Mouse (Mus musculus): ENCODE data around the gene AI837181. TPM values are rescaled to one million over a fixed set of nuclear protein-coding genes. Genes with fewer than 3 reads are reported as not detected.

The AI837181 gene
- polyA plus RNA-seq (2014; fragmentation: Nextera tagmentation; extraction: Ambion mirVana): 53.7 and 65.2 TPM in 2 replicates

DNA sequence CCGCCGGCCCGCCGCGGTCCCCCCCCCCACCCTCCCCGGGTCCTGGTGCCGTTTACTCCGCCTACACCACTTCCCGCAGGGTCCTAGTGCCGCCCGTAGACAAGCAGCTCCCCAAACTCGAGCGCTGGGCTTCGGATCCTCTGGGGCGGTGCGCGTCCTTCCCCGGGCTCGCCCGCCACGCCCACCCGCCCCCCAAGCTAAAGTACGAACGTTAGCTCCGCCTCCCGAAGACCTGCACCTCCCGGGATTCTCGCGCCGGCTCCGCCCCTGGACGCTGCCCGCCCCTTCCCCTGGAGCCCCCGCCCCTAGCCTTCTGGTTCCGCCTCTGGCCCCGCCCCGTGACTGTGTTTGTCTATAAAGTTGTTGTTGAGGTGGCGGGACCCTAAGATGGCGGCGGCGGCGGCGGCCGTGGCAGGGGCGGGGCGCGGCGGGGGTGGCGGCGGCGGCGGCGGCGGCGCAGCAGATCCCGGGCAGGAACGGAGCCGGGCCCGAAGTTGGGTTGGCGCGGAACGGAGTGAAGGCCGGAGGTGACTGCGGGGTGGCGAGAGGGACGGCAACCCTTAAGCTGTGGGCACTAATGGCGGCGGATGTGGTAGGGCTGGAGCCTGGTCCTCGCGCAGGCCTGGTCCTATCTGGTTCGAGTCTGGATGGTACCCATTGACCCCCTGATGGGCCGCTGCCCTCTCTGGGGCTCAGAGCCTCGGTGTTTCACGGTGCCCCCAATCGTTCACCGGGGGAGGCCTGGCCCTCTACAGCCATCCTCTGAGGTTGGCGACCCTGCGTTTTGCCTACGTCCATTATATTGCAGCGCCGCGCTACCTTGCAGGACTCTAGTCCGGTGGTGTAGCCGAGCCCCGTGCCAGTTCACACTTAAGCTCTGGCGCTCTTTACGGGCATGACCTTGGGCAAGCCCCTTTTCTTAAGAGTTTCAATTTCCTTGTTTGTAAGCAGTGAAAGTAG is at the start of gene AI837181, which contains the start of gene Drap1:
Gene AI837181, plus strand, starts transcription at position 363 of the 960 bp plus-strand sequence.
Gene Drap1, minus strand, starts transcription at position 198 of the 960 bp plus-strand sequence.
- WGBS: under 1% methylated on average over 82 of the region's 87 CpGs
- H3K9ac ChIP-seq (replicated peaks; ENCODE audit: low read length): peak within 1 kb of the TSS; percentile 90
- ATAC-seq (ENCODE audit: low FRiP score, low TSS enrichment) (peak; percentile 91), DNase-seq (peak; percentile 99)
- H3K9me3 ChIP-seq (ENCODE audit: control insufficient read depth, low read length): no peaks in the 10 kb centered on the region
- H3K4me1 ChIP-seq (ENCODE audit: control insufficient read depth, insufficient read depth, low read length): peaks cover 29% of the 10 kb centered on the region
- H3K36me3 ChIP-seq (ENCODE audit: control insufficient read depth, insufficient read depth, low read length): peaks cover 54% of the 10 kb centered on the region
- H3K27ac ChIP-seq (replicated peaks; ENCODE audit: low read depth, low read length): peak within 1 kb of the TSS; percentile 90
- H3K4me3 ChIP-seq (replicated peaks; ENCODE audit: low read depth, low read length): peak within 1 kb of the TSS; percentile 81
- peak within 1 kb of the TSS; percentile 88 for H3K4me2 ChIP-seq (ENCODE audit: low read length)
- no peaks in the 10 kb centered on the region for H3K27me3 ChIP-seq (ENCODE audit: control insufficient read depth, insufficient read depth, low read length)

DNA sequence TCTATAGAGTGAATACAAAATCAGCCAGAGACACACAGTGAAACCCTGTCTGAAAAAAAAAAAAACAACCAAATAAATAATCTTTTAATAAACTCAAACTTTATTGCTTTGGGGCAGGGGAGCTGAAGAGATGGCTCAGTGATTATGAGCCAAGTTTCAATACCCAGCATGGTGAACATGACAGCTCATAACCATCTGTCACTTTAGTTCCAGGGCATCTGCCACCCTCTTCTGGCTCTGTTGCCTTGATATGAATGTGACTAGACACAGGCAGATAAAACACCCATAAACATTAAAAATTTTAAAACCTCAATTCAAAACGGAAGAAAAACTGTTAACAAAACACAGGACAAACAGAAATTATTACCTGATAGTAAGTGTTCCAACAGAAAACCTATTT is 47.5 kb upstream of the AI837181 start:
- ATAC-seq (ENCODE audit: low FRiP score, low TSS enrichment) (no peak), DNase-seq (no peak)
- Histone ChIP-seq H3K27ac (replicated peaks; ENCODE audit: low read depth, low read length) (no peak overlapping the region), H3K36me3 (ENCODE audit: control insufficient read depth, insufficient read depth, low read length) (peaks cover 78% of the 10 kb centered on the region), H3K9ac (replicated peaks; ENCODE audit: low read length) (no peak overlapping the region), H3K4me1 (ENCODE audit: control insufficient read depth, insufficient read depth, low read length) (no peaks in the 10 kb centered on the region), H3K9me3 (ENCODE audit: control insufficient read depth, low read length) (no peaks in the 10 kb centered on the region), H3K27me3 (ENCODE audit: control insufficient read depth, insufficient read depth, low read length) (no peaks in the 10 kb centered on the region), H3K4me2 (ENCODE audit: low read length) (no peak overlapping the region), H3K4me3 (replicated peaks; ENCODE audit: low read depth, low read length) (no peak overlapping the region)
- WGBS: 93% methylated on average over 1 of the region's 1 CpGs

DNA sequence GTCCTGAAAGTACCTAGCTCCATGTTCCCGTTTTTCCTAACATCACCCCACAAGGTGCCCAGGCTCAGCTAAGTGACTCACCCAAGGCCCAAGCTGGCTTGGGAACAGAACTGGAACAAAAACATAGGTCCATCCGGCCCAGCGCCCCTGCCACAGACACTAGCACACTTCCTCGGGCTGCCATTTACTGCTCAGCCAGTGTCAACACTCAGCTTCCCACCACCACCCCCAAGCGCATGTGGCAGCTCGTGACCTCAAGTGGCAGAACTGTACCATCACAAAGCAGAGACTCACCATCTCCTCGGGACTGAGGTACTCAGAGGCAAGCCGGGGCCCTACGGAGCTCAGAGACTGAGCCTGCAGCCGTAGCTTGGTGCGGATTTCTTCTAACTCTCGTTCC is 41.6 kb upstream of the AI837181 start:
- Histone ChIP-seq H3K27me3 (ENCODE audit: control insufficient read depth, insufficient read depth, low read length) (no peaks in the 10 kb centered on the region), H3K4me1 (ENCODE audit: control insufficient read depth, insufficient read depth, low read length) (peaks cover 12% of the 10 kb centered on the region), H3K9me3 (ENCODE audit: control insufficient read depth, low read length) (no peaks in the 10 kb centered on the region), H3K27ac (replicated peaks; ENCODE audit: low read depth, low read length) (no peak overlapping the region), H3K9ac (replicated peaks; ENCODE audit: low read length) (no peak overlapping the region), H3K4me3 (replicated peaks; ENCODE audit: low read depth, low read length) (no peak overlapping the region), H3K36me3 (ENCODE audit: control insufficient read depth, insufficient read depth, low read length) (peaks cover 75% of the 10 kb centered on the region), H3K4me2 (ENCODE audit: low read length) (no peak overlapping the region)
- DNase-seq (no peak), ATAC-seq (ENCODE audit: low FRiP score, low TSS enrichment) (no peak)
- 94% methylated on average over 12 of the region's 12 CpGs for WGBS

DNA sequence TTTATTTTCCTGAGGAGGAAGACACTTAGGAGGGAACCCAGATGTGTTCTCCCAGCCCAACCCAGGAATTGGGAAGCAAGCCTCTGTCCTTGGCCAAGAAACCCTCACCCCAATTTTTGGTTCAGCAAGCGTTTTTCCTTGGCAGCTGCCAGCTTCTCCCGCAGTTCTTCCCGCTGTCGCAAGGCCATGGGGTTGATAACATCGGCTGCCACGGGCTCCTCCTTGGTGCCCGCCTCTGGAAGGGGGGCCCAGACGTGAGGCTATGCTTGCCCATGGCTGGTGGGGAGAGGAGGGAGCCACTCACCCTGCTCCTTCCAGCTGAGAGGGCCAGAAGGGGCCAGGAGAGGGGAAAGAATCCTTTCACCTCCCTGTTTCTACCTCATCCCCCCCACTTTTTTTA is 40.2 kb upstream of the AI837181 start:
- peaks cover 20% of the 10 kb centered on the region for H3K4me1 ChIP-seq (ENCODE audit: control insufficient read depth, insufficient read depth, low read length)
- peaks cover 61% of the 10 kb centered on the region for H3K36me3 ChIP-seq (ENCODE audit: control insufficient read depth, insufficient read depth, low read length)
- no peak overlapping the region for H3K9ac ChIP-seq (replicated peaks; ENCODE audit: low read length)
- no peak for ATAC-seq (ENCODE audit: low FRiP score, low TSS enrichment)
- no peak overlapping the region for H3K27ac ChIP-seq (replicated peaks; ENCODE audit: low read depth, low read length)
- 91% methylated on average over 8 of the region's 8 CpGs for WGBS
- H3K9me3 ChIP-seq (ENCODE audit: control insufficient read depth, low read length): no peaks in the 10 kb centered on the region
- no peak for DNase-seq
- no peaks in the 10 kb centered on the region for H3K27me3 ChIP-seq (ENCODE audit: control insufficient read depth, insufficient read depth, low read length)
- H3K4me2 ChIP-seq (ENCODE audit: low read length): no peak overlapping the region
- H3K4me3 ChIP-seq (replicated peaks; ENCODE audit: low read depth, low read length): no peak overlapping the region

DNA sequence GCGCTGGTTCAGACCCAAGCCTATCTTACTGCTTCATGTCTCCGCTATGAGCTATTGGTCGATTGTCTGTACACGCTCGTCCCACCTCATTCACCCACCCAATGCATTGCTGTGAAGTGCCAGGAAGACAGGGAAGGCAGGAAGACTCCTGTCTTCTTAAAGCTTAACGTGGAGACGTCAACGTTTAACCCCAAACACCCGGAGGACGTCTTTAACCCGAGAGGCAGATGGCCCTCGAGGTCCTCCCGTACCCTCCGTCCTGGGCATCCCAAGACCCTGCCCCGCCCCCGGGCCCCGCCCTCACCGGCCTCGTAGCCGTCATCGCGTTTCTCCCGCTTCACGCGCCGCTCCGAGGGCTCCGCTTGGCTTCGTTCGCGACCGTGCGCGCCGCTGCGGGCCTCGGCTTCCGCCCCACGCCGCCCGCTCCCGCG is 36.9 kb upstream of the AI837181 start:
- peak; percentile 28; the same call in 1 of the 2 replicates for ATAC-seq (ENCODE audit: low FRiP score, low TSS enrichment)
- Histone ChIP-seq H3K4me3 (replicated peaks; ENCODE audit: low read depth, low read length) (peak overlapping the region; percentile 98), H3K9me3 (ENCODE audit: control insufficient read depth, low read length) (no peaks in the 10 kb centered on the region), H3K9ac (replicated peaks; ENCODE audit: low read length) (peak overlapping the region; percentile 84), H3K4me1 (ENCODE audit: control insufficient read depth, insufficient read depth, low read length) (peaks cover 28% of the 10 kb centered on the region), H3K27me3 (ENCODE audit: control insufficient read depth, insufficient read depth, low read length) (no peaks in the 10 kb centered on the region), H3K4me2 (ENCODE audit: low read length) (peak overlapping the region; percentile 96), H3K27ac (replicated peaks; ENCODE audit: low read depth, low read length) (peak overlapping the region; percentile 83), H3K36me3 (ENCODE audit: control insufficient read depth, insufficient read depth, low read length) (peaks cover 28% of the 10 kb centered on the region)
- under 1% methylated on average over 43 of the region's 43 CpGs for WGBS
- DNase-seq: no peak

DNA sequence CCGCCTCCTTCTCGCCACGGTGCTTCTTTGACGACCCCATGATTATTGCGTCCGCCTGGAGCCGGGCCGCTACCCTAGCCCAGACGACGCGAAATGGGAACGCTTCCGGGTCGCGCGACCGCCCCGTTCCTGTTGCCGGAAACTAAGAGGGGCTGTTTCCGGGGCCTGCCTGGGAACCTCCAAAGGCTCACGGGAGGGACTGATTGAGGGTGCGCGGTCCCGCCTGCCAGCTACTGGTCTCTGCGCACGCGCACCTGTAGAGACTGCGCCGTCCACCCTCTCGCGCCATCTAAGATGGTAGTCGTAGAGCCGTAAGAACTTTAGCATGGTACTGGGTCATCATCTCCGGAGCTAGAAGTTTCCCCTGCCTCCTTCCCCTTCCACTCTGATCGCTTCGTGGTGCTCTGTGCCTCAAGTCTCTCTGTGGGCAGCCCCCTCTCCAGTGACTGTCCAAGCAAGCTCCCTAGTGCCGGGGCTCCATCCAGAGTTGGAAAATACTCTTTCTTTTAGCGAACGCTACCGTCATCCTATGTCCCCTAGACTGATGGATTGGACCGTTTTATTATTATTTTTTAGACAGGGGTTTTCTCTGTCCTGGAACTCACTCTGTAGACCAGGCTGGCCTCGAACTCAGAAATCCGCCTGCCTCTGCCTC is 36.2 kb upstream of the AI837181 start, which contains the start of gene Sart1:
Gene Sart1, minus strand, starts transcription at position 116 of the 655 bp plus-strand sequence.
- H3K36me3 ChIP-seq (ENCODE audit: control insufficient read depth, insufficient read depth, low read length): peaks cover 21% of the 10 kb centered on the region
- peak within 1 kb of the TSS; percentile 84 for H3K9ac ChIP-seq (replicated peaks; ENCODE audit: low read length)
- no peaks in the 10 kb centered on the region for H3K27me3 ChIP-seq (ENCODE audit: control insufficient read depth, insufficient read depth, low read length)
- peak within 1 kb of the TSS; percentile 98 for H3K4me3 ChIP-seq (replicated peaks; ENCODE audit: low read depth, low read length)
- peak within 1 kb of the TSS; percentile 96 for H3K4me2 ChIP-seq (ENCODE audit: low read length)
- peak within 1 kb of the TSS; percentile 83 for H3K27ac ChIP-seq (replicated peaks; ENCODE audit: low read depth, low read length)
- H3K9me3 ChIP-seq (ENCODE audit: control insufficient read depth, low read length): no peaks in the 10 kb centered on the region
- ATAC-seq (ENCODE audit: low FRiP score, low TSS enrichment) (peak; percentile 96), DNase-seq (peak; percentile 99)
- WGBS: 3% methylated on average over 43 of the region's 43 CpGs
- peaks cover 28% of the 10 kb centered on the region for H3K4me1 ChIP-seq (ENCODE audit: control insufficient read depth, insufficient read depth, low read length)

DNA sequence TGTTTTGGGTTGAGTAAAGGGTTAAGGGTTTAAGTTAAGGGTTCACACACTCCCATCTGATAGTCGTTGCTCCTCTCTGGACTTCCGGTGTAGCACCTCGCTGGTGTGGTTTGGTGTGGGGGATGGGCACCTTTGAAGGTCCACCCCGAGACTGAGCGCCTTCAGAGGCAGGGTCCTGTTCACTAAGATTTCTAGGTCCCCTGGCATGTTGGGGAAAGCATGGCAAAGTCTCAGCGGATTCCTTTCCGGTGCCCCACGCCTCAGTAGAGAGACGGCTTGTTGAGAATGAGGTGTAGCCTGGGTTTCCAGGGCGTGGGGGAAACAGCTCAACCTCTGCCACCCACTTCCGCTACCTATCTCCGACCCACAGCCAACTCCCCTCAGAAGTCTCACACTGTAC is 35.3 kb upstream of the AI837181 start:
- H3K27me3 ChIP-seq (ENCODE audit: control insufficient read depth, insufficient read depth, low read length): no peaks in the 10 kb centered on the region
- WGBS: 50% methylated on average over 12 of the region's 12 CpGs
- H3K9me3 ChIP-seq (ENCODE audit: control insufficient read depth, low read length): no peaks in the 10 kb centered on the region
- peak overlapping the region; percentile 96 for H3K4me2 ChIP-seq (ENCODE audit: low read length)
- H3K36me3 ChIP-seq (ENCODE audit: control insufficient read depth, insufficient read depth, low read length): peaks cover 12% of the 10 kb centered on the region
- ATAC-seq (ENCODE audit: low FRiP score, low TSS enrichment) (no peak), DNase-seq (no peak)
- peak overlapping the region; percentile 98 for H3K4me3 ChIP-seq (replicated peaks; ENCODE audit: low read depth, low read length)
- no peak overlapping the region for H3K9ac ChIP-seq (replicated peaks; ENCODE audit: low read length)
- H3K27ac ChIP-seq (replicated peaks; ENCODE audit: low read depth, low read length): no peak overlapping the region
- peaks cover 28% of the 10 kb centered on the region for H3K4me1 ChIP-seq (ENCODE audit: control insufficient read depth, insufficient read depth, low read length)

DNA sequence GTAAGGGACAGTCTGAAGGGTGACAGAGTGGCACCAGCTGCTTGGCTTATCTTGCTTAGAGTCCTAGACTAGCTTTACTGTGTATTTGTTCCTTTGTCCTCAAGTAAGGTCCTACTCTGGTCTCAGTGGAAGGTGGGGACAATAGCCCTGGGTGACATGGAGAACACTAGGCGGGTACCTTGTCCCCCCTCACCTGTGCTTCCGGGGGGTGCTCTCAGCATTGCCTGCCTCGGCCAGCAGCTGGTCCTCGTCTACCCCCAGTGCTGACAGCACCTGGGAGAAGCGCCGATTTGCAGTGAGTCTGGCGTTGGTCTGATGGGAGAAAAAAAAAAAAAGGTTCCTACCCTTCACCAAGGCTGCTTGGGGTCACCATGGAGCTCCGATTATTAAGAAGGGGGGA is 34.5 kb upstream of the AI837181 start:
- H3K4me1 ChIP-seq (ENCODE audit: control insufficient read depth, insufficient read depth, low read length): peaks cover 28% of the 10 kb centered on the region
- peaks cover 5% of the 10 kb centered on the region for H3K36me3 ChIP-seq (ENCODE audit: control insufficient read depth, insufficient read depth, low read length)
- ATAC-seq (ENCODE audit: low FRiP score, low TSS enrichment): no peak
- H3K27me3 ChIP-seq (ENCODE audit: control insufficient read depth, insufficient read depth, low read length): no peaks in the 10 kb centered on the region
- no peak overlapping the region for H3K27ac ChIP-seq (replicated peaks; ENCODE audit: low read depth, low read length)
- DNase-seq: no peak
- H3K4me3 ChIP-seq (replicated peaks; ENCODE audit: low read depth, low read length): no peak overlapping the region
- no peaks in the 10 kb centered on the region for H3K9me3 ChIP-seq (ENCODE audit: control insufficient read depth, low read length)
- no peak overlapping the region for H3K9ac ChIP-seq (replicated peaks; ENCODE audit: low read length)
- H3K4me2 ChIP-seq (ENCODE audit: low read length): 0 out of 2 replicates have a peak overlapping the region, but pooled peaks have one; percentile 96
- WGBS: 85% methylated on average over 8 of the region's 8 CpGs
